8 mouse cellular contexts compared by ENCODE assay signal in the genomic region with DNA sequence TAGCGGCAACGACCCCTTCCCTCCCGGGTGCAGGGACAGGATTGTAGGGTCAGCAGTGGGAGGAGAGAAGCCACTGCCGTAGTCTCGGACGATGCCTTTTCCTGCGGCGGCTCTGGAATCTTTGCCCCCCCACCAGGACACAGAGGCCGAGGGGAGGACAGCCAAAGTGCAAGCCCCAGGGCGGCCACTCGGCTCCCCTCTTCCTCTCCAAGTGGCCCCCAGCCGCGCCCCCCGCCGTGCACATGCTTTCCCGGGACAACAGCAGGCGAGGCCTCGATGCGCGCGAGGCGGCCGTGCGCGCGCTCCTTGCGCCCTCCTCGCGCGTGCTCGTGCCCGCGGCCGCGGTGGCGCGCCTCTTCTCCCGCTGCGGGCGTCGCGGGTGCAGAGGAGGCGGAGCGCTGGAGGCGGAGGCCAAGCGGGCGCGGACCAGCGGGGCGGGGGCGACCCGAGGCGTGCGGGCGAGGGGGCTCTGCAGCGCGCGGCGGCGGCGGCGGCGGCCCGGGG.
A peak's percentile ranks its signal among the peaks of the same experiment; 100 is the strongest.
DNase-seq lines count a peak whose midpoint lies in the region; ATAC-seq lines count a peak whose summit lies in the region.

No protein-coding gene starts in this region.

- peaks cover 23% of the 10 kb centered on the region; the same call in 1 of the 2 replicates for H3K4me1 ChIP-seq in intestine, embryonic 14.5 days (replicated peaks; ENCODE audit: control insufficient read depth, insufficient read depth, low read length)

- H3K36me3 ChIP-seq in intestine, embryonic 14.5 days (ENCODE audit: control insufficient read depth, insufficient read depth, low read length) = no peaks in the 10 kb centered on the region

- H3K9ac ChIP-seq in intestine, embryonic 14.5 days (ENCODE audit: low read length) = peak overlapping the region; percentile 90

- H3K4me3 ChIP-seq in intestine, embryonic 14.5 days (ENCODE audit: low read depth, low read length) = peak overlapping the region; percentile 69

- peak overlapping the region; percentile 70 for H3K4me2 ChIP-seq in intestine, embryonic 14.5 days (ENCODE audit: low read length)

- WGBS in intestine, embryonic 14.5 days = 0% methylated on average over 44 of the region's 64 CpGs

- DNase-seq in adrenal gland, adult 18-20 months (ENCODE audit: low spot score in 2 of 2) = peak; percentile 83 to 85
- peak; percentile 85 for DNase-seq in gastrocnemius, postnatal 14 days
- peak; percentile 91 for DNase-seq in intestine, embryonic 14.5 days (ENCODE audit: low spot score)
- peak; percentile 77 to 82 for DNase-seq in left cerebral cortex, postnatal 14 days (ENCODE audit: low spot score in 2 of 2)
- peak; percentile 65 to 71 for DNase-seq in right cerebral cortex, postnatal 36 days (ENCODE audit: low spot score in 2 of 2)
- no peak for DNase-seq in MN1 (ENCODE audit: low spot score)

- peak; percentile 47 for ATAC-seq in common myeloid progenitor, adult 5-6 weeks (replicated peaks; ENCODE audit: low read depth, poor library complexity, severe bottlenecking)
- ATAC-seq in intestine, embryonic 14.5 days (replicated peaks; ENCODE audit: low FRiP score, low TSS enrichment, low read depth) = peak; percentile 93
- ATAC-seq in megakaryocyte-erythroid progenitor cell, adult 5-6 weeks (replicated peaks; ENCODE audit: low FRiP score, low TSS enrichment, poor library complexity, severe bottlenecking) = 0 out of 2 replicates have a peak, but pooled peaks have one; percentile 43

- intact Hi-C loops in gastrocnemius, postnatal 14 days (cut with DNase I; ENCODE audit: low total_unique reads) = loop anchor here (2.0 kb wide), 1 partner anchor 29 kb away; no protein-coding TSS in a partner anchor
- intact Hi-C loops in left cerebral cortex, postnatal 14 days (cut with DNase I) = loop anchor here (5.0 kb wide), 3 partner anchors 35 to 125 kb away; no protein-coding TSS in a partner anchor

- peak overlapping the region; percentile 69 for H3K27ac ChIP-seq in intestine, embryonic 14.5 days (ENCODE audit: low read depth)

- H3K27me3 ChIP-seq in intestine, embryonic 14.5 days (replicated peaks; ENCODE audit: control insufficient read depth, insufficient read depth, low read length) = no peaks in the 10 kb centered on the region

- H3K9me3 ChIP-seq in intestine, embryonic 14.5 days (ENCODE audit: control insufficient read depth, low read length) = no peaks in the 10 kb centered on the region

Comparison
In these comparisons a context has a peak if more than half of its experiments do, and no peak if none do; other contexts are left out.
1. ATAC-seq: peak in every context shown above with its lines; median percentile 93 in intestine, embryonic 14.5 days; 47 in common myeloid progenitor, adult 5-6 weeks; 43 in megakaryocyte-erythroid progenitor cell, adult 5-6 weeks.